Mouse (Mus musculus) forebrain, postnatal 0 days (tissue): ENCODE measurements at regions not wholly inside any gene's neighbourhood (a gene's known extent, or its start where the extent isn't known, plus 50 kb on each side); places are given as distances from the start of the nearest gene placed in this dataset.
A peak's percentile ranks its signal among the peaks of the same experiment; 100 is the strongest.

Experiments
- ATAC-seq: fragments of 200-750 bp; cut with Nextera tagmentation; 2 replicates; pipeline ENCODE4 v1.8.0; 2017; ENCODE audit warnings: mild to moderate bottlenecking, moderate library complexity
- DNase-seq: peaks from one replicate; pipeline ENCODE4 v3.0.0-alpha.2; 2015
- H3K27ac ChIP-seq: fragments of 300-500 bp; sonication (generic); 2 replicates; pipeline ENCODE4 v1.5.1; 2014; ENCODE audit warnings: low read depth, mild to moderate bottlenecking, antibody characterized with exemption, low read length, moderate library complexity, mixed read lengths
- H3K27me3 ChIP-seq: fragments of 300-500 bp; sonication (generic); 2 replicates; pipeline ENCODE4 v1.6.1; 2014; ENCODE audit warnings: mild to moderate bottlenecking, low read length, mixed read lengths; ENCODE audit not compliant: insufficient read depth
- H3K36me3 ChIP-seq: fragments of 300-500 bp; sonication (generic); 2 replicates; pipeline ENCODE4 v1.6.1; 2014; ENCODE audit warnings: mild to moderate bottlenecking, moderate library complexity; ENCODE audit not compliant: insufficient read depth
- H3K4me1 ChIP-seq: fragments of 300-500 bp; sonication (generic); 2 replicates; pipeline ENCODE4 v1.6.1; 2014; ENCODE audit warnings: antibody characterized with exemption; ENCODE audit not compliant: insufficient read depth
- H3K4me2 ChIP-seq: fragments of 300-500 bp; sonication (generic); 2 replicates; pipeline ENCODE4 v1.6.1; 2014; ENCODE audit warnings: low read depth, mild to moderate bottlenecking, moderate library complexity
- H3K4me3 ChIP-seq: fragments of 300-500 bp; sonication (generic); 2 replicates; pipeline ENCODE4 v1.5.1; 2014; ENCODE audit warnings: low read depth, low read length, mixed read lengths
- H3K9ac ChIP-seq: fragments of 300-500 bp; sonication (generic); 2 replicates; pipeline ENCODE4 v1.6.1; 2014; ENCODE audit warnings: mild to moderate bottlenecking
- H3K9me3 ChIP-seq: fragments of 300-500 bp; sonication (generic); 2 replicates; pipeline ENCODE4 v1.6.1; 2016; ENCODE audit warnings: low read length
- CTCF ChIP-seq: sonication (generic); IDR thresholded peaks from 2 replicates; pipeline ENCODE4 v1.5.1; 2016; ENCODE audit warnings: antibody characterized with exemption, control low read depth, low read depth
- WGBS: fragments of 180-500 bp; shearing (Covaris S2); extraction: QIAGEN DNeasy Blood & Tissue Kit; methylation state at CpG from one replicate; pipeline ENCODE4 v1.1.7; 2014; 5-methylcytosine and 5-hydroxymethylcytosine counted together

DNA sequence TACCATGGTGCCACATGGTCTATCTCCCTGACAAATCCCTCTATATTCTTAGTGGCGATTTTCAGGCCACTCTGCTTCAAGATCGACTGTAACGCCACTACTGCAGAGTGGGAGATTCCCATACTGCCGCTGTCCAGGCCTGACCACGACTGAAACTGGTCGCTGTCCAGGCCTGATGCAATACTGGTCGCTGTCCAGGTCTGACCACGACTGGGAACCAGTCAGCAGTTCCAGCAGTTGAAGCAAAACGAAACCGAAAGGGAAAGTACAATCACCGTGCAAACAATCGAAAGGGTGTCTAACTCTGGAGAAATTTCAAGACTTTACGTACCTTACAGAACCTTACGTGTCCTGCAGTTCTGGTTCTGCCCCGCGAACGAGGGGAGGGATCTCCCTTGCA, 271.5 kb downstream of the Casp12 start:
- H3K27me3 ChIP-seq = no peaks in the 10 kb centered on the region
- WGBS = 95% methylated on average over 17 of the region's 17 CpGs

DNA sequence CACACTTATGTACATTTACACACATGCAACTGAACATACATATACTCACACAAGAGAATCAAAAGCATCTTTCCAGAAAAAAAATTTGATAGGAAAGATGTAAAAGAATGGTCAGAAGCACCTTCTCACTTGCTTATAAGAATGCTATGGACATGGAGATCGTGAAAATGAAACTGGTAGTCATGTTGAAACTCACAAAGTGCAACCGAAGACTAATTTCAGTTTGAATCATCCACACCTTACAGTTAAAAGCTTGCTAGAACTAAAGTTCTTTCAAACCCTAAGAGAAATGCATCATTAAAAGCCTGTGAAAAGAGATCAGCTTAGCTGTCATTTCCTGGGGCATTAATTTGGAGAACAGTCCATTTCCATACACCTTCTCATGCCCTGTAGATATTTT, 278.2 kb downstream of the Casp12 start:
- no peaks in the 10 kb centered on the region for H3K4me1 ChIP-seq
- no peaks in the 10 kb centered on the region for H3K36me3 ChIP-seq
- ATAC-seq = no peak
- WGBS = 78% methylated on average over 2 of the region's 2 CpGs
- H3K27me3 ChIP-seq = no peaks in the 10 kb centered on the region
- H3K27ac ChIP-seq = no peak overlapping the region
- TF ChIP-seq CTCF = no peak
- DNase-seq = no peak
- no peak overlapping the region for H3K9ac ChIP-seq
- H3K9me3 ChIP-seq = no peaks in the 10 kb centered on the region
- H3K4me3 ChIP-seq = no peak overlapping the region
- no peak overlapping the region for H3K4me2 ChIP-seq

More for the DNA sequence above, 271.5 kb downstream of the Casp12 start:
- no peak overlapping the region for H3K27ac ChIP-seq
- no peaks in the 10 kb centered on the region for H3K36me3 ChIP-seq
- H3K9ac ChIP-seq = no peak overlapping the region
- H3K4me2 ChIP-seq = no peak overlapping the region
- no peaks in the 10 kb centered on the region for H3K4me1 ChIP-seq
- TF ChIP-seq CTCF = no peak
- no peak overlapping the region for H3K4me3 ChIP-seq
- no peak for ATAC-seq
- no peak for DNase-seq
- no peaks in the 10 kb centered on the region for H3K9me3 ChIP-seq

DNA sequence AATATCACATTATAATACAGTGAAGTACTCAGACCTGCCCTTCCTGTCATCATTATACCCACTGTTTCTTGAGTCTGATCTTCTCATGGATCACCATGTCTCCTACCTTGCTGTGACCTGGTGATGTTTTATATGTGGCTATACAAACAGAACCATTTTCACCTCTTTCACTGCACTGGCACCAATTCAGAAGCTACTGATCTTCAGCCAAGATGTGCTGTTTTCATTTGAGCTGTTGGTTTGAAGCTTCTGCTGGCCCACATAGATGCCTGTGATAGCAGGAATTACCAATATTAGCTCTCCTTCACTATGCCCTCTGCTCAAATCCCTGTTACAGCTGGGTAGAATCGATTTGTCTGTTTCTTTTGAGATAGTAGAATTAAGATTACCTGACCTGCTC, 282.3 kb downstream of the Casp12 start:
- H3K9ac ChIP-seq = no peak overlapping the region
- WGBS = 74% methylated on average over 1 of the region's 1 CpGs
- no peaks in the 10 kb centered on the region for H3K36me3 ChIP-seq
- no peaks in the 10 kb centered on the region for H3K9me3 ChIP-seq
- no peak for ATAC-seq
- H3K27ac ChIP-seq = no peak overlapping the region
- H3K4me1 ChIP-seq = no peaks in the 10 kb centered on the region
- TF ChIP-seq CTCF = no peak
- H3K27me3 ChIP-seq = no peaks in the 10 kb centered on the region
- H3K4me2 ChIP-seq = no peak overlapping the region
- H3K4me3 ChIP-seq = no peak overlapping the region
- no peak for DNase-seq

DNA sequence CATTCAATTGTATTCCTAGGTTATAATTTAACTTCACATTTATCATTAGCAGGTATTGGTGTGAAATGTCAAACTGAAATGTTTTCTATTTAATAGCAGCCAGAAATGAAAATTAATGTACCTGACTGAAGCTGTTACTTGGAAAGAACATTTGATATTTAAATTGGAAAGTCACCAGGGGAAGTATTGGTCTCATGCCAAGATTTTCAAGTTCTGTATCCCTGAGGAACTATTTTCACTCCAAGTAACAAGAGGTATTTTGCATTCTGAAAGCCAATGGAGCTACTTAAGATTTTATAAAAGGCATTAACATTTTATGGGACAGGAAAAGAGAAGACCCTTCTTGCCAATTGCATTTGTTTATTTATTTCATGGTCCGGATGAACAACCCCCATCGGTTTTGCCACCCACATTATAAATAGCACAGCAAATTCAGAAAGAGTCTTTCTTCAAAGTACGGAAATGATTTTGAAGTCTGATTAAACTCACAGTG, 289.3 kb downstream of the Casp12 start:
- DNase-seq (peak; percentile 1), ATAC-seq (no peak)
- Histone ChIP-seq H3K27me3 (no peaks in the 10 kb centered on the region), H3K27ac (no peak overlapping the region), H3K9ac (no peak overlapping the region), H3K36me3 (no peaks in the 10 kb centered on the region), H3K9me3 (no peaks in the 10 kb centered on the region), H3K4me2 (no peak overlapping the region), H3K4me1 (no peaks in the 10 kb centered on the region), H3K4me3 (no peak overlapping the region)
- WGBS = 26% methylated on average over 3 of the region's 3 CpGs
- no peak for TF ChIP-seq CTCF

DNA sequence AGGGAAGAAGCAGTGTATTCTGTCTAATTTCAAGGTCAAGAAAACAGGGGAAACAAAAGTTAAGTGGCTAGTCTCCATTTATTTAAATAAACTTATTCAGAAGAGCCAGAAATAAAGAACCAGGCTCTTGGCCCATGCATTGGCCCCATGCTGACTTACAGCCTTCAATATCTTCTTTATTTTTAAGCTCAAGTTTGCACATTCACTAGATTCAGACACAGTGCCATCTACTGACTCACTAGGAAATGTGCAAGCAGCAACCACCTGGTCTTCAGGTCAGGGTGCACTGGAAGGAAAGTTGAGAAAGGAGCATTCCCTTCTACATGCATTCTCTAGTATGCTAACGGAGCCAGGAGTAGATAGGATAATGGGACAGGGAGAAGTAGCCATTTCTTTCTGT, 289.7 kb downstream of the Casp12 start:
- Histone ChIP-seq H3K36me3 (no peaks in the 10 kb centered on the region), H3K27me3 (no peaks in the 10 kb centered on the region), H3K4me2 (no peak overlapping the region), H3K9ac (no peak overlapping the region), H3K4me1 (no peaks in the 10 kb centered on the region), H3K27ac (no peak overlapping the region), H3K9me3 (no peaks in the 10 kb centered on the region), H3K4me3 (no peak overlapping the region)
- ATAC-seq (no peak), DNase-seq (peak; percentile 49)
- peak; percentile 64 for TF ChIP-seq CTCF
- WGBS = 28% methylated on average over 1 of the region's 1 CpGs

DNA sequence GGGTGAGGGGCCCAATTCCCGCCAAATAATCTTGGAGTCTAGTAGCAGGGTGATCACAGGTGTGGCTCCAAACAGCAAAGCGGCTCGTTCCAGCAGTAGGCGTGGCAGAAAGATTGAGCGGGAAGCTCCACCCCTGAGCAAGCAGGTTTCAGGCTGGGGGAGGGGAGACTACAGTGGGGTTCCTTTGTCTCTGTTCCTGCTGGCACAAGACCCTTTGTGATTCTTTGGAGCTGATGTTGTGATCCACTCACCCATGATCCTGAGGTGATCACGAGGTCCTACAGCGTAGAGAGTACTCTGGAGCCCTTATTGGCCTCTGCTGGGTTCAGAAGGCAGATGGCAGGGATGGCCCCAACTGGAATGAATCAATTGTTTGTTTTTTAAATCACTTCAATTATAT, 318.7 kb downstream of the Casp12 start:
- H3K4me1 ChIP-seq = no peaks in the 10 kb centered on the region
- no peaks in the 10 kb centered on the region for H3K36me3 ChIP-seq
- H3K4me2 ChIP-seq = no peak overlapping the region
- no peaks in the 10 kb centered on the region for H3K9me3 ChIP-seq
- no peak overlapping the region for H3K9ac ChIP-seq
- H3K27ac ChIP-seq = no peak overlapping the region
- WGBS = 85% methylated on average over 7 of the region's 7 CpGs
- no peaks in the 10 kb centered on the region for H3K27me3 ChIP-seq
- DNase-seq (no peak), ATAC-seq (no peak)
- no peak overlapping the region for H3K4me3 ChIP-seq
- TF ChIP-seq CTCF = no peak

DNA sequence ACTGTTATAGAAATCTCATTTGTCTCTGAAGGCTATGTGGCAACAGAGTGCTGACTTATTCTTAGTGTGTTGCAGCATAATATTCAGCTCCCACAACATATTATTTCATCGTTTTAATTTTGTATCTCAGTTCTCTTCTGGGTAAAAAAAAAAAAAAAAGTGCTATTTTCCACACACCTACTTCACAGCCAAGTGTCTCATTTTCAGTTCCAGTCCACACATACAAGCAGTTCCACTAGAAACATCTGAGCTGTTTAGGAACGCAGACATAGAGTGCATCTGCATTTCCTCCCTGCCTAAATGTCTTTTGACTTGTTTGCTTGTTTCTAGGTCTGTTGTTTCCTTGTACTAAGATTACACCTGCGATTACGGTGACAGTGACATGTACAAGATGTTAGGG, 328.3 kb downstream of the Casp12 start:
- Histone ChIP-seq H3K4me3 (no peak overlapping the region), H3K9ac (no peak overlapping the region), H3K9me3 (no peaks in the 10 kb centered on the region), H3K27me3 (no peaks in the 10 kb centered on the region), H3K36me3 (no peaks in the 10 kb centered on the region), H3K4me1 (no peaks in the 10 kb centered on the region), H3K27ac (no peak overlapping the region), H3K4me2 (no peak overlapping the region)
- peak; percentile 38; the same call in 1 of the 2 replicates for ATAC-seq
- TF ChIP-seq CTCF = no peak
- peak; percentile 1 for DNase-seq
- 79% methylated on average over 4 of the region's 4 CpGs for WGBS

DNA sequence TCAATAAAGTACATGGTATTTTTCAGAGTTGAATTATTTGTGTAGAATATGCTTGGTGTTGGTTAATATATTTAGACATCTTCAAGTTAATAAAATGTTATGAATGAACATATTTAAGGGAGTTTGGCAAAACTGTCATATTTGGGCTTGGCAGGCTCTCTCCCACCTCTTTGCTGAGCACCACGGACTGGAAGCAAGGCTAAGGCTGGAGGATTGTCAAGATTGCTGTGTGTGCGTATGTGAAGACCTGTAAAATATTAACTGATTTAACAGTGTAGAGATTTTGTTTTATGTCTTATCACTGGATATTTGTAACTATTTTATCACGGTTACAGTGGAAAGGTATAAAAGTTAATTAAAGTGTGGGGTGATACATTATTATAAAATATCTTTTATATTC, 363.3 kb downstream of the Casp12 start:
- ATAC-seq = no peak

More for the DNA sequence above, 363.3 kb downstream of the Casp12 start:
- no peak for DNase-seq
- 75% methylated on average over 3 of the region's 3 CpGs for WGBS
- H3K9me3 ChIP-seq = no peaks in the 10 kb centered on the region
- no peak overlapping the region for H3K4me3 ChIP-seq
- no peaks in the 10 kb centered on the region for H3K4me1 ChIP-seq
- H3K4me2 ChIP-seq = no peak overlapping the region
- H3K9ac ChIP-seq = no peak overlapping the region
- no peaks in the 10 kb centered on the region for H3K27me3 ChIP-seq
- no peak for TF ChIP-seq CTCF
- no peak overlapping the region for H3K27ac ChIP-seq
- no peaks in the 10 kb centered on the region for H3K36me3 ChIP-seq
